Mouse (Mus musculus): ENCODE measurements around the gene Npas2. TPM values are rescaled to one million over a fixed set of nuclear protein-coding genes. Genes with fewer than 3 reads are reported as not detected.
A peak's percentile ranks its signal among the peaks of the same experiment; 100 is the strongest.

Gene Npas2
- polyA plus RNA-seq, 1 experiment from 2014 or later, result 1.3 TPM

DNA sequence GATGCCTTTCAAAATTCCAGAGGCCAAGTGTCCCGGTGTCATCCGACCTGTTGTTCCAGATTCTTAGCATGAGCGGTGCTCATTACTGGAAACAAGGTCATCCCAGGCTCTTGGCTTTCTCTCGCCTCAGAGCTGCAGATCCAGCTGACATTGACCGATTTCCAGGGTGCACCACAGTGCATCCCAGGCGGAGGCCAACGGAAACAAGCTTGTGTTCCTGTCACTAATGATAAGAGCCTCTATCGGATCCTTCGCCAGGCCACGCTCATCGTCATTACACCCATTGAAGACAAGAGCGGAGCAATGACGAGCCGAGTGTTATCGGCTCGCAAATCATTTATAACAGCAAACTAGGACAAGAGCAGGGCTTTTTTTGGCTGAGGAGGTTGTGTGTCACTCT lies 91.3 kb downstream of the Npas2 start:
- no peaks in the 10 kb centered on the region for H3K27me3 ChIP-seq (ENCODE audit: control insufficient read depth, insufficient read depth, low read length)

DNA sequence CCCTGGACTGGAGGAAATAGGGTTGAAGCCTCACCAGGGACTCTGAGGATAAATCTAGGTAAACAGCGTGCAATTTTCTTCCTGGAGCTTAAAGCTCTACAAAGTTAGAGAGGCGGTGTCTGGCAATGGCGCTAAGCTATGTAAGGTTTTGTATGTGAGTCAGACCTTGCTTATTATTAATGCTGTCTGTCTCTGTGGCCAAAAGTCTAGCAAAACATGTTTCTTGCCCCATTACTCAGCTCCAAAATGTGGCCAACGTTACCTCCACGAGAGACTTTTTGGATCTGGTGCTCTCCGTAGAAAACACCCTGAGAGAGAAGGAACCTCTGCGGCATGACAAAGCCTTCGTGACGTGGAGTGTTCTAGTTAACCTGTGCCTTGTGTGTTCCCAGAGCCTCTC lies 93.5 kb downstream of the Npas2 start:
- WGBS, result 89% methylated on average over 9 of the region's 9 CpGs
- Histone ChIP-seq H3K4me3 (ENCODE audit: control insufficient read depth in 1 of 2, insufficient read depth in 1 of 2, low read depth in 1 of 2, low read length in 2 of 2) (no peak overlapping the region), H3K4me1 (ENCODE audit: control insufficient read depth in 2 of 2, insufficient read depth in 2 of 2, low read length in 2 of 2) (peaks cover 12 to 15% of the 10 kb centered on the region in 2 experiments), H3K36me3 (ENCODE audit: control insufficient read depth, insufficient read depth, low read length) (no peaks in the 10 kb centered on the region), H3K9me3 (ENCODE audit: control insufficient read depth, low read length) (no peaks in the 10 kb centered on the region), H3K27me3 (ENCODE audit: control insufficient read depth, insufficient read depth, low read length) (no peaks in the 10 kb centered on the region), H3K4me2 (ENCODE audit: low read length) (no peak overlapping the region), H3K27ac (replicated peaks in 1 of 2; ENCODE audit: control insufficient read depth in 1 of 2, insufficient read depth in 1 of 2, low read depth in 2 of 2, low read length in 2 of 2) (peak overlapping the region in 1 of 2 experiments; percentile 58; a peak in 1 of 4 replicates), H3K9ac (ENCODE audit: low read length) (no peak overlapping the region)
- ATAC-seq (ENCODE audit: insufficient number of reproducible peaks, insufficient read depth, low FRiP score, low read depth), result no peak

More for the DNA sequence above, 91.3 kb downstream of the Npas2 start:
- H3K4me2 ChIP-seq (ENCODE audit: low read length), result no peak overlapping the region
- no peak overlapping the region for H3K9ac ChIP-seq (ENCODE audit: low read length)
- H3K4me1 ChIP-seq (ENCODE audit: control insufficient read depth in 2 of 2, insufficient read depth in 2 of 2, low read length in 2 of 2), result peaks cover 23 to 38% of the 10 kb centered on the region in 2 experiments
- no peak for ATAC-seq (ENCODE audit: insufficient number of reproducible peaks, insufficient read depth, low FRiP score, low read depth)
- H3K4me3 ChIP-seq (ENCODE audit: control insufficient read depth in 1 of 2, insufficient read depth in 1 of 2, low read depth in 1 of 2, low read length in 2 of 2), result no peak overlapping the region
- 58% methylated on average over 16 of the region's 16 CpGs for WGBS
- H3K27ac ChIP-seq (replicated peaks in 1 of 2; ENCODE audit: control insufficient read depth in 1 of 2, insufficient read depth in 1 of 2, low read depth in 2 of 2, low read length in 2 of 2), result no peak overlapping the region
- H3K9me3 ChIP-seq (ENCODE audit: control insufficient read depth, low read length), result no peaks in the 10 kb centered on the region
- no peaks in the 10 kb centered on the region for H3K36me3 ChIP-seq (ENCODE audit: control insufficient read depth, insufficient read depth, low read length)

DNA sequence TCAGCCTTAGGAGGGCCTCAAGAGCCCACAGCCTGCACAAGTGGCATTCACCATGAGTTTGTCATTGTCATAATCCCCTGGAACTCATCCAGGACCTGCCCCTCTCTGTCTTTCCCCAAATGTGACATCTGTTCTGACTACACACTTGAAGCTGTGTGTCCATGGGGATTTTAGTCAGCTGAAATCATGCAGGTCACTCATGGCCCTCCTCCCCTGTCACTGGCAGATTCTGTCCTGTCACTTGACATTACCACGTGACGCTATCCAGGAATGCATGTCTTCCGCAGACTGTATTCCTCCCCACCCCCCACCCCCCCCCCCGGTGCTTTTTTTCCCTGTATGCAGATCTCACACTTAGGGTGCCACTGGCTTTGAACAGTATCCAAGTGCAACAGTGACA lies 94.3 kb downstream of the Npas2 start:
- H3K9me3 ChIP-seq (ENCODE audit: control insufficient read depth, low read length), result no peaks in the 10 kb centered on the region
- H3K27ac ChIP-seq (replicated peaks in 1 of 2; ENCODE audit: control insufficient read depth in 1 of 2, insufficient read depth in 1 of 2, low read depth in 2 of 2, low read length in 2 of 2), result peak overlapping the region; percentile 2 to 58; a peak in 2 of 4 replicates
- no peak overlapping the region for H3K4me2 ChIP-seq (ENCODE audit: low read length)
- peak; percentile 85 for ATAC-seq (ENCODE audit: insufficient number of reproducible peaks, insufficient read depth, low FRiP score, low read depth)
- no peak overlapping the region for H3K9ac ChIP-seq (ENCODE audit: low read length)
- H3K4me1 ChIP-seq (ENCODE audit: control insufficient read depth in 2 of 2, insufficient read depth in 2 of 2, low read length in 2 of 2), result peaks cover 14 to 15% of the 10 kb centered on the region in 2 experiments
- H3K27me3 ChIP-seq (ENCODE audit: control insufficient read depth, insufficient read depth, low read length), result no peaks in the 10 kb centered on the region
- no peak overlapping the region for H3K4me3 ChIP-seq (ENCODE audit: control insufficient read depth in 1 of 2, insufficient read depth in 1 of 2, low read depth in 1 of 2, low read length in 2 of 2)
- 11% methylated on average over 4 of the region's 4 CpGs for WGBS
- no peaks in the 10 kb centered on the region for H3K36me3 ChIP-seq (ENCODE audit: control insufficient read depth, insufficient read depth, low read length)

DNA sequence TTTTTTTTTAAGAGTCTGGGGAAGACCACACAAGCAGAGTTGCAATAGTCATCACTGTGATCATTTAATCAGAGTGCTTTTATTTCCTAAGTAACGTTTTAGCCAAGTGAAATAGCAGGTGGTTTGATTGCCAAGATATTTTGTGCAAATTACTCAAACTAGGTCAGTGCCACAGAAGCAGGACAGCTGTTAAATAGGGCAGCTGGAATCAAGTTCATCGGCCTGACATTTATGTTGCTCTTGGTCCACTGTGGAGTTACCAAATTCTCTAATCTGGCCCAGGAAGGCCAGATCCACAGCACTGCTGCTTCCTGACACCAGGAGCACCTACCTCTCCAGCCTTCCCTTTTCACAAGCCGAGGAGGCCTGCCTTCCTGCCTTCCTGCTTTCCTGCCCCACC lies 94.9 kb downstream of the Npas2 start:
- Histone ChIP-seq H3K9me3 (ENCODE audit: control insufficient read depth, low read length) (no peaks in the 10 kb centered on the region), H3K36me3 (ENCODE audit: control insufficient read depth, insufficient read depth, low read length) (no peaks in the 10 kb centered on the region), H3K4me2 (ENCODE audit: low read length) (no peak overlapping the region), H3K27me3 (ENCODE audit: control insufficient read depth, insufficient read depth, low read length) (no peaks in the 10 kb centered on the region), H3K4me3 (ENCODE audit: control insufficient read depth in 1 of 2, insufficient read depth in 1 of 2, low read depth in 1 of 2, low read length in 2 of 2) (no peak overlapping the region), H3K9ac (ENCODE audit: low read length) (no peak overlapping the region), H3K4me1 (ENCODE audit: control insufficient read depth in 2 of 2, insufficient read depth in 2 of 2, low read length in 2 of 2) (peaks cover 14 to 15% of the 10 kb centered on the region in 2 experiments), H3K27ac (replicated peaks in 1 of 2; ENCODE audit: control insufficient read depth in 1 of 2, insufficient read depth in 1 of 2, low read depth in 2 of 2, low read length in 2 of 2) (no peak overlapping the region)
- no peak for ATAC-seq (ENCODE audit: insufficient number of reproducible peaks, insufficient read depth, low FRiP score, low read depth)
- WGBS, result 58% methylated on average over 3 of the region's 3 CpGs

DNA sequence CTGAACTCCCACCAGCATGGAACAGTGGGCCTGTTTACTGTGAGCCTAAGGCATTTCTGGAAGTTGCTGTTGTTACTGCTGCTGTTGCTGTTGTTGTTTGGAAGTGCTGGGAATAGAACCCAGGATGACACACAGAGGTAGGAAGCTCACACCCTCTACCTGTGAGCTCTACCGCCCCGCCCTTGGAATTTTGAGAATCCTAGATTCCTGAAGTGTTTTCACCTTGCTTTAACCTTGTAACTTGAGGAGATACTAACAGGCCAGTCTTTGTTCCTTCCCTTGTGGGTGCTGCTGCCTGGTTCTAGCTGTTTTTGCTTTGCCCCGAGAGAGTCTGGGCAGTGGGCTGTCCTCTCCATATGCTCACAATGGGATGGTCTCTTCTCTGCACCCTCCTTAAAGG lies 98.5 kb downstream of the Npas2 start:
- Histone ChIP-seq H3K4me2 (ENCODE audit: low read length) (no peak overlapping the region), H3K27me3 (ENCODE audit: control insufficient read depth, insufficient read depth, low read length) (no peaks in the 10 kb centered on the region), H3K27ac (replicated peaks in 1 of 2; ENCODE audit: control insufficient read depth in 1 of 2, insufficient read depth in 1 of 2, low read depth in 2 of 2, low read length in 2 of 2) (no peak overlapping the region), H3K4me1 (ENCODE audit: control insufficient read depth in 2 of 2, insufficient read depth in 2 of 2, low read length in 2 of 2) (peaks cover 9 to 11% of the 10 kb centered on the region in 2 experiments; a peak in 2 of 4 replicates), H3K4me3 (ENCODE audit: control insufficient read depth in 1 of 2, insufficient read depth in 1 of 2, low read depth in 1 of 2, low read length in 2 of 2) (no peak overlapping the region), H3K9me3 (ENCODE audit: control insufficient read depth, low read length) (no peaks in the 10 kb centered on the region), H3K9ac (ENCODE audit: low read length) (no peak overlapping the region), H3K36me3 (ENCODE audit: control insufficient read depth, insufficient read depth, low read length) (no peaks in the 10 kb centered on the region)
- ATAC-seq (ENCODE audit: insufficient number of reproducible peaks, insufficient read depth, low FRiP score, low read depth), result no peak
- WGBS, result 47% methylated on average over 3 of the region's 3 CpGs

DNA sequence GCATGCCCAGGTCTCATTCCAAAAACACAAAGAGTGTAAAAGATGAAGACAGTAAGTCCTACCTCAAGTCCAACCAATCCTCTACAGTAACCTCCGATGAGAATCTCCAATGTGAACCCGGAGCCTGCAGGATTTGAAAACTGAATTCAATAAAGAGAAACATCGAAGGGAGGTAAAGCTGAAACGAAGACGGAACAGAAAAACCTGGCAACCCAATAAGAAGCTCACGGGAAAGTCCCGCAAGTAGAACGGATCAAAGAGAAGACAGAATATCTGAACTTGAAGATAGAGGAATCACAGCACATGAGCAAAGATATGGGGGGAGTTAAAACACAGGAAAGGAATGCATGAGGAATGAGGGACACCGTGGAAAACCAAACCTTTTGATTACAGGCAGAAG lies 104.8 kb downstream of the Npas2 start:
- no peak overlapping the region for H3K4me3 ChIP-seq (ENCODE audit: control insufficient read depth in 1 of 2, insufficient read depth in 1 of 2, low read depth in 1 of 2, low read length in 2 of 2)
- no peak overlapping the region for H3K27ac ChIP-seq (replicated peaks in 1 of 2; ENCODE audit: control insufficient read depth in 1 of 2, insufficient read depth in 1 of 2, low read depth in 2 of 2, low read length in 2 of 2)
- no peak overlapping the region for H3K9ac ChIP-seq (ENCODE audit: low read length)
- H3K4me1 ChIP-seq (ENCODE audit: control insufficient read depth in 2 of 2, insufficient read depth in 2 of 2, low read length in 2 of 2), result no peaks in the 10 kb centered on the region
- H3K36me3 ChIP-seq (ENCODE audit: control insufficient read depth, insufficient read depth, low read length), result no peaks in the 10 kb centered on the region
- H3K4me2 ChIP-seq (ENCODE audit: low read length), result no peak overlapping the region
- 77% methylated on average over 9 of the region's 9 CpGs for WGBS
- no peaks in the 10 kb centered on the region for H3K27me3 ChIP-seq (ENCODE audit: control insufficient read depth, insufficient read depth, low read length)
- H3K9me3 ChIP-seq (ENCODE audit: control insufficient read depth, low read length), result no peaks in the 10 kb centered on the region
- ATAC-seq (ENCODE audit: insufficient number of reproducible peaks, insufficient read depth, low FRiP score, low read depth), result no peak

DNA sequence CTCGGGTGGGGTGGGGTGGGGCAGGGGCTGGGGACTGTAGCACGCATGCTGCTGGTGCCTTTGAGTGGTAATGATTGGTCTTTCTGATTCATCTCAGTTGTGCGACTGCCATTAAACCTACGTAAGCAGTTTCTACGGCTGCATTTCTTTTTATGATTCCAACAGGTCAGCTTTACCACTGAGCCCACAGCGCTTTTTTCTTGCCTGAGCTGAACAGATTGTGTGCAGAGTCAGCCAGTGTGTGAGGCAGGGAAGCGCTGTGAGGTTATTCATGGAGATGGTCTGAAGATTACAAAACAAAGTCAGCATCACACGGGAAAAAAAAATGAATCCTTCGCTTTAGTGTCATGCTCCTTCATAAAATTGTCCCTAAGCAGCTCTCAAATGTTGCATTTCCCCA lies 106.7 kb downstream of the Npas2 start:
- H3K36me3 ChIP-seq (ENCODE audit: control insufficient read depth, insufficient read depth, low read length), result no peaks in the 10 kb centered on the region
- ATAC-seq (ENCODE audit: insufficient number of reproducible peaks, insufficient read depth, low FRiP score, low read depth), result no peak
- H3K9me3 ChIP-seq (ENCODE audit: control insufficient read depth, low read length), result no peaks in the 10 kb centered on the region
- no peak overlapping the region for H3K9ac ChIP-seq (ENCODE audit: low read length)
- WGBS, result 89% methylated on average over 9 of the region's 9 CpGs
- H3K27me3 ChIP-seq (ENCODE audit: control insufficient read depth, insufficient read depth, low read length), result no peaks in the 10 kb centered on the region
- no peak overlapping the region for H3K27ac ChIP-seq (replicated peaks in 1 of 2; ENCODE audit: control insufficient read depth in 1 of 2, insufficient read depth in 1 of 2, low read depth in 2 of 2, low read length in 2 of 2)
- no peak overlapping the region for H3K4me2 ChIP-seq (ENCODE audit: low read length)
- no peak overlapping the region for H3K4me3 ChIP-seq (ENCODE audit: control insufficient read depth in 1 of 2, insufficient read depth in 1 of 2, low read depth in 1 of 2, low read length in 2 of 2)
- no peaks in the 10 kb centered on the region for H3K4me1 ChIP-seq (ENCODE audit: control insufficient read depth in 2 of 2, insufficient read depth in 2 of 2, low read length in 2 of 2)

DNA sequence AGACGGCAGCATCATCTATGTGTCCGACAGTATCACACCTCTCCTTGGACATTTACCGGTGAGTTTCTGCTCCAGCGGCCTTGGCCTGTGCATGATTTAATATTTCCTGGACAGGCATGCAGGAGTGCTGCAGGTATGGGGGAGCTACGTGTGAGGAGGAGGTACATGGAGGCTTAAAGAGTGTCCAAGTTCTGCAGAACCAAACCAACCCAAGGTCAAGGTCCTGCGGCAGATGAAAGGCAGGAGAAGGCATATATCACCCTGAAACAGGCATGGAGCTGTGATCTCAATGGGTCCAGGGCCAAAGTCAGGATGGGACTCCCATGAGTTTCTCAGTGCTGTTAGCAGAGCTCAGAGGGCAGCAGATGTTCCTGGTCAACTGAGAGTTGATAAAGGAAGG lies 107.1 kb downstream of the Npas2 start:
- 92% methylated on average over 6 of the region's 6 CpGs for WGBS

More for the DNA sequence above, 107.1 kb downstream of the Npas2 start:
- no peaks in the 10 kb centered on the region for H3K9me3 ChIP-seq (ENCODE audit: control insufficient read depth, low read length)
- no peak for ATAC-seq (ENCODE audit: insufficient number of reproducible peaks, insufficient read depth, low FRiP score, low read depth)
- H3K4me1 ChIP-seq (ENCODE audit: control insufficient read depth in 2 of 2, insufficient read depth in 2 of 2, low read length in 2 of 2), result no peaks in the 10 kb centered on the region
- no peak overlapping the region for H3K4me2 ChIP-seq (ENCODE audit: low read length)
- H3K36me3 ChIP-seq (ENCODE audit: control insufficient read depth, insufficient read depth, low read length), result no peaks in the 10 kb centered on the region
- H3K27ac ChIP-seq (replicated peaks in 1 of 2; ENCODE audit: control insufficient read depth in 1 of 2, insufficient read depth in 1 of 2, low read depth in 2 of 2, low read length in 2 of 2), result no peak overlapping the region
- no peaks in the 10 kb centered on the region for H3K27me3 ChIP-seq (ENCODE audit: control insufficient read depth, insufficient read depth, low read length)
- H3K9ac ChIP-seq (ENCODE audit: low read length), result no peak overlapping the region
- H3K4me3 ChIP-seq (ENCODE audit: control insufficient read depth in 1 of 2, insufficient read depth in 1 of 2, low read depth in 1 of 2, low read length in 2 of 2), result no peak overlapping the region

All from heart, embryonic 14.5 days (tissue).